ENCODE assay signal across 8 mouse cellular contexts in the genomic region with DNA sequence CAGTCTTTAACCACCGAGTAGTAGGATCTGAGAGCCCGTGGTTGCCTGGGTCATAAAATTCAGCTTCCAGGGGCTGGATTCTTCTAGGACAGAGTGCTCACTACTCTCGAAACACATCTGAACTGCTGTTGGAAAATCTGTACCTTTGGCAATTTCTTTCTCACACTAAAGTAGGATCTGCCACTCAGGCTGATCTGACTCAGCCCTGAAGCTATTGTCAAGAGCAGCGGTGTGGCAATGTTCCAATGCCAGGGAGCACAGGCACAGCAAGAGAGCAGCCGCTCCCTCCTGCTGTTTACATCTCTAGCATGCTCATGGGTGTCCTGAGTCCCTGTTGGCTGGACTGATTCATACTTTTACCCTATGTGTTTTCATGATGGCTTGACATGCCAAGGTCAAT.
DNase-seq lines count a peak whose midpoint lies in the region; ATAC-seq and TF ChIP-seq lines count a peak whose summit lies in the region.

No protein-coding gene starts in this region.

- H3K27ac ChIP-seq in hindbrain, embryonic 13.5 days, result peak overlapping the region; percentile 60; the same call in 1 of the 2 replicates
- no peak overlapping the region for H3K27ac ChIP-seq in hindbrain, embryonic 12.5 days
- H3K27ac ChIP-seq in embryonic facial prominence, embryonic 15.5 days (replicated peaks), result peak overlapping the region; percentile 89

- peaks cover 27% of the 10 kb centered on the region for H3K4me1 ChIP-seq in hindbrain, embryonic 13.5 days (replicated peaks)
- peaks cover 34% of the 10 kb centered on the region for H3K4me1 ChIP-seq in hindbrain, embryonic 12.5 days
- peaks cover 52% of the 10 kb centered on the region for H3K4me1 ChIP-seq in embryonic facial prominence, embryonic 15.5 days
- peaks cover 49% of the 10 kb centered on the region for H3K4me1 ChIP-seq in lung, adult 2 months (ENCODE audit: control insufficient read depth, insufficient read depth, low read length)

- DNase-seq in MN1 (ENCODE audit: low spot score), result peak; percentile 57
- peak; percentile 76 for DNase-seq in lung, adult 2 months
- no peak for DNase-seq in thymus, adult 18-20 months
- no peak for DNase-seq in layer of hippocampus, adult 11-12 months (ENCODE audit: low spot score)

- 71% methylated on average over 5 of the region's 5 CpGs for WGBS in hindbrain, embryonic 13.5 days
- WGBS in hindbrain, embryonic 12.5 days, result 80% methylated on average over 5 of the region's 5 CpGs
- WGBS in embryonic facial prominence, embryonic 15.5 days, result 47% methylated on average over 5 of the region's 5 CpGs
- 31% methylated on average over 5 of the region's 5 CpGs for WGBS in lung, adult 2 months

- no peak overlapping the region for H3K4me2 ChIP-seq in hindbrain, embryonic 13.5 days
- no peak overlapping the region for H3K4me2 ChIP-seq in hindbrain, embryonic 12.5 days (replicated peaks)
- no peak overlapping the region for H3K4me2 ChIP-seq in embryonic facial prominence, embryonic 15.5 days (replicated peaks)

- no peaks in the 10 kb centered on the region for H3K27me3 ChIP-seq in hindbrain, embryonic 13.5 days
- H3K27me3 ChIP-seq in hindbrain, embryonic 12.5 days, result no peaks in the 10 kb centered on the region
- H3K27me3 ChIP-seq in embryonic facial prominence, embryonic 15.5 days, result no peaks in the 10 kb centered on the region

- no peak overlapping the region for H3K9ac ChIP-seq in hindbrain, embryonic 13.5 days
- no peak overlapping the region for H3K9ac ChIP-seq in hindbrain, embryonic 12.5 days
- no peak overlapping the region for H3K9ac ChIP-seq in embryonic facial prominence, embryonic 15.5 days

- TF ChIP-seq POLR2A in lung, adult 2 months (IDR thresholded peaks at IDR 0.05; ENCODE audit: borderline replicate concordance, extremely low read depth, low read depth, low read length), result no peak

- no peaks in the 10 kb centered on the region for H3K36me3 ChIP-seq in hindbrain, embryonic 13.5 days
- H3K36me3 ChIP-seq in hindbrain, embryonic 12.5 days, result no peaks in the 10 kb centered on the region
- H3K36me3 ChIP-seq in embryonic facial prominence, embryonic 15.5 days, result no peaks in the 10 kb centered on the region

- H3K4me3 ChIP-seq in hindbrain, embryonic 13.5 days, result no peak overlapping the region
- H3K4me3 ChIP-seq in hindbrain, embryonic 12.5 days, result no peak overlapping the region
- no peak overlapping the region for H3K4me3 ChIP-seq in embryonic facial prominence, embryonic 15.5 days (replicated peaks)
- no peak overlapping the region for H3K4me3 ChIP-seq in lung, adult 2 months (replicated peaks; ENCODE audit: extremely low read depth, low read depth, low read length)

- no peak for ATAC-seq in hindbrain, embryonic 13.5 days (ENCODE audit: low FRiP score)
- no peak for ATAC-seq in hindbrain, embryonic 12.5 days (ENCODE audit: low FRiP score)
- no peak for ATAC-seq in embryonic facial prominence, embryonic 15.5 days (ENCODE audit: insufficient number of reproducible peaks, low FRiP score, low TSS enrichment, low read depth)
- ATAC-seq in cerebellum, adult (ENCODE audit: insufficient number of reproducible peaks, low FRiP score, low TSS enrichment), result no peak

- no peaks in the 10 kb centered on the region for H3K9me3 ChIP-seq in hindbrain, embryonic 13.5 days
- no peaks in the 10 kb centered on the region for H3K9me3 ChIP-seq in hindbrain, embryonic 12.5 days (replicated peaks)
- H3K9me3 ChIP-seq in embryonic facial prominence, embryonic 15.5 days (replicated peaks), result no peaks in the 10 kb centered on the region

- no peak for TF ChIP-seq CTCF in lung, adult 2 months (IDR thresholded peaks at IDR 0.05; ENCODE audit: insufficient read depth, low read length)

Comparison
In these comparisons a context has a peak if more than half of its experiments do, and no peak if none do; other contexts are left out.
1. DNase-seq: peak in MN1 (single experiment) and lung, adult 2 months (single experiment); none in thymus, adult 18-20 months (0 of 2) and layer of hippocampus, adult 11-12 months (single experiment).